Mouse (Mus musculus): ENCODE measurements at regions not wholly inside any gene's neighbourhood (a gene's known extent, or its start where the extent isn't known, plus 50 kb on each side); places are given as distances from the start of the nearest gene placed in this dataset.

GRCm38 (mm10) chr1:190639846-190640245 is 271.7 kb downstream of the Rps6kc1 start:
- 92% methylated on average over 11 of the region's 11 CpGs for WGBS
- no peak for DNase-seq (ENCODE audit: low spot score)
- no peak overlapping the region for H3K27ac ChIP-seq (ENCODE audit: low read depth, low read length)
- no peaks in the 10 kb centered on the region for H3K9me3 ChIP-seq (ENCODE audit: control insufficient read depth, low read length)
- ATAC-seq (ENCODE audit: low FRiP score) = no peak
- H3K4me2 ChIP-seq (replicated peaks; ENCODE audit: low read depth, low read length) = no peak overlapping the region
- no peaks in the 10 kb centered on the region for H3K27me3 ChIP-seq (ENCODE audit: control insufficient read depth, insufficient read depth, low read length)
- H3K4me1 ChIP-seq (replicated peaks; ENCODE audit: control insufficient read depth, insufficient read depth, low read length) = no peaks in the 10 kb centered on the region
- no peaks in the 10 kb centered on the region for H3K36me3 ChIP-seq (ENCODE audit: control insufficient read depth, insufficient read depth, low read length)
- H3K9ac ChIP-seq (ENCODE audit: low read depth, low read length) = no peak overlapping the region
- no peak overlapping the region for H3K4me3 ChIP-seq (ENCODE audit: low read depth, low read length)

GRCm38 (mm10) chr1:190634935-190635334 is 276.6 kb downstream of the Rps6kc1 start:
- DNase-seq (ENCODE audit: low spot score) = no peak
- no peak overlapping the region for H3K9ac ChIP-seq (ENCODE audit: low read depth, low read length)
- no peak overlapping the region for H3K27ac ChIP-seq (ENCODE audit: low read depth, low read length)
- H3K9me3 ChIP-seq (ENCODE audit: control insufficient read depth, low read length) = no peaks in the 10 kb centered on the region
- H3K4me1 ChIP-seq (replicated peaks; ENCODE audit: control insufficient read depth, insufficient read depth, low read length) = no peaks in the 10 kb centered on the region
- H3K4me2 ChIP-seq (replicated peaks; ENCODE audit: low read depth, low read length) = no peak overlapping the region
- H3K4me3 ChIP-seq (ENCODE audit: low read depth, low read length) = no peak overlapping the region
- no peaks in the 10 kb centered on the region for H3K27me3 ChIP-seq (ENCODE audit: control insufficient read depth, insufficient read depth, low read length)
- H3K36me3 ChIP-seq (ENCODE audit: control insufficient read depth, insufficient read depth, low read length) = no peaks in the 10 kb centered on the region
- no peak for ATAC-seq (ENCODE audit: low FRiP score)
- 92% methylated on average over 2 of the region's 2 CpGs for WGBS

GRCm38 (mm10) chr1:190631641-190632040 is 279.9 kb downstream of the Rps6kc1 start:
- no peaks in the 10 kb centered on the region for H3K36me3 ChIP-seq (ENCODE audit: control insufficient read depth, insufficient read depth, low read length)
- no peak overlapping the region for H3K27ac ChIP-seq (ENCODE audit: low read depth, low read length)
- ATAC-seq (ENCODE audit: low FRiP score) (no peak), DNase-seq (ENCODE audit: low spot score) (no peak)
- WGBS = 53% methylated on average over 2 of the region's 2 CpGs
- no peak overlapping the region for H3K9ac ChIP-seq (ENCODE audit: low read depth, low read length)
- no peak overlapping the region for H3K4me2 ChIP-seq (replicated peaks; ENCODE audit: low read depth, low read length)
- H3K4me1 ChIP-seq (replicated peaks; ENCODE audit: control insufficient read depth, insufficient read depth, low read length) = no peaks in the 10 kb centered on the region
- no peak overlapping the region for H3K4me3 ChIP-seq (ENCODE audit: low read depth, low read length)
- H3K27me3 ChIP-seq (ENCODE audit: control insufficient read depth, insufficient read depth, low read length) = no peaks in the 10 kb centered on the region
- no peaks in the 10 kb centered on the region for H3K9me3 ChIP-seq (ENCODE audit: control insufficient read depth, low read length)

- ATAC-seq (ENCODE audit: low FRiP score) (no peak), DNase-seq (ENCODE audit: low spot score) (no peak)
- no peak overlapping the region for H3K9ac ChIP-seq (ENCODE audit: low read depth, low read length)
- H3K36me3 ChIP-seq (ENCODE audit: control insufficient read depth, insufficient read depth, low read length) = no peaks in the 10 kb centered on the region
- no peak overlapping the region for H3K27ac ChIP-seq (ENCODE audit: low read depth, low read length)
- H3K4me2 ChIP-seq (replicated peaks; ENCODE audit: low read depth, low read length) = no peak overlapping the region
- H3K27me3 ChIP-seq (ENCODE audit: control insufficient read depth, insufficient read depth, low read length) = no peaks in the 10 kb centered on the region
- 82% methylated on average over 4 of the region's 5 CpGs for WGBS
- no peaks in the 10 kb centered on the region for H3K4me1 ChIP-seq (replicated peaks; ENCODE audit: control insufficient read depth, insufficient read depth, low read length)
- no peak overlapping the region for H3K4me3 ChIP-seq (ENCODE audit: low read depth, low read length)
- H3K9me3 ChIP-seq (ENCODE audit: control insufficient read depth, low read length) = no peaks in the 10 kb centered on the region
These were observed 281.4 kb downstream of the Rps6kc1 start for GRCm38 (mm10) chr1:190630193-190630592.

- H3K27ac ChIP-seq (ENCODE audit: low read depth, low read length) = no peak overlapping the region
- no peak overlapping the region for H3K9ac ChIP-seq (ENCODE audit: low read depth, low read length)
- ATAC-seq (ENCODE audit: low FRiP score) = no peak
- no peak overlapping the region for H3K4me3 ChIP-seq (ENCODE audit: low read depth, low read length)
- WGBS = 87% methylated on average over 8 of the region's 8 CpGs
- H3K9me3 ChIP-seq (ENCODE audit: control insufficient read depth, low read length) = no peaks in the 10 kb centered on the region
- no peaks in the 10 kb centered on the region for H3K36me3 ChIP-seq (ENCODE audit: control insufficient read depth, insufficient read depth, low read length)
- no peaks in the 10 kb centered on the region for H3K27me3 ChIP-seq (ENCODE audit: control insufficient read depth, insufficient read depth, low read length)
- no peak overlapping the region for H3K4me2 ChIP-seq (replicated peaks; ENCODE audit: low read depth, low read length)
- DNase-seq (ENCODE audit: low spot score) = no peak
- H3K4me1 ChIP-seq (replicated peaks; ENCODE audit: control insufficient read depth, insufficient read depth, low read length) = no peaks in the 10 kb centered on the region
These were observed 287.7 kb downstream of the Rps6kc1 start for GRCm38 (mm10) chr1:190623916-190624315.

GRCm38 (mm10) chr1:190600425-190600824 is 311.1 kb downstream of the Rps6kc1 start:
- 90% methylated on average over 3 of the region's 3 CpGs for WGBS
- ATAC-seq (ENCODE audit: low FRiP score) (no peak), DNase-seq (ENCODE audit: low spot score) (no peak)
- Histone ChIP-seq H3K36me3 (ENCODE audit: control insufficient read depth, insufficient read depth, low read length) (no peaks in the 10 kb centered on the region), H3K9ac (ENCODE audit: low read depth, low read length) (no peak overlapping the region), H3K27me3 (ENCODE audit: control insufficient read depth, insufficient read depth, low read length) (no peaks in the 10 kb centered on the region), H3K27ac (ENCODE audit: low read depth, low read length) (no peak overlapping the region), H3K9me3 (ENCODE audit: control insufficient read depth, low read length) (no peaks in the 10 kb centered on the region), H3K4me3 (ENCODE audit: low read depth, low read length) (no peak overlapping the region), H3K4me2 (replicated peaks; ENCODE audit: low read depth, low read length) (no peak overlapping the region), H3K4me1 (replicated peaks; ENCODE audit: control insufficient read depth, insufficient read depth, low read length) (no peaks in the 10 kb centered on the region)

- no peaks in the 10 kb centered on the region for H3K36me3 ChIP-seq (ENCODE audit: control insufficient read depth, insufficient read depth, low read length)
- H3K4me1 ChIP-seq (replicated peaks; ENCODE audit: control insufficient read depth, insufficient read depth, low read length) = no peaks in the 10 kb centered on the region
- no peak overlapping the region for H3K4me2 ChIP-seq (replicated peaks; ENCODE audit: low read depth, low read length)
- H3K27me3 ChIP-seq (ENCODE audit: control insufficient read depth, insufficient read depth, low read length) = no peaks in the 10 kb centered on the region
- H3K9ac ChIP-seq (ENCODE audit: low read depth, low read length) = no peak overlapping the region
- H3K27ac ChIP-seq (ENCODE audit: low read depth, low read length) = no peak overlapping the region
- 90% methylated on average over 11 of the region's 11 CpGs for WGBS
- DNase-seq (ENCODE audit: low spot score) (no peak), ATAC-seq (ENCODE audit: low FRiP score) (no peak)
- H3K9me3 ChIP-seq (ENCODE audit: control insufficient read depth, low read length) = no peaks in the 10 kb centered on the region
- no peak overlapping the region for H3K4me3 ChIP-seq (ENCODE audit: low read depth, low read length)
These were observed 311.9 kb downstream of the Rps6kc1 start for GRCm38 (mm10) chr1:190599622-190600021.

- 87% methylated on average over 2 of the region's 2 CpGs for WGBS
- no peak for ATAC-seq (ENCODE audit: low FRiP score)
- no peak overlapping the region for H3K27ac ChIP-seq (ENCODE audit: low read depth, low read length)
These were observed 315.4 kb downstream of the Rps6kc1 start for GRCm38 (mm10) chr1:190596209-190596608.

GRCm38 (mm10) chr1:190591621-190592020 is 319.9 kb downstream of the Rps6kc1 start:
- H3K4me3 ChIP-seq (ENCODE audit: low read depth, low read length) = no peak overlapping the region
- H3K4me1 ChIP-seq (replicated peaks; ENCODE audit: control insufficient read depth, insufficient read depth, low read length) = no peaks in the 10 kb centered on the region
- H3K9ac ChIP-seq (ENCODE audit: low read depth, low read length) = no peak overlapping the region
- WGBS = 91% methylated on average over 7 of the region's 7 CpGs
- no peak overlapping the region for H3K27ac ChIP-seq (ENCODE audit: low read depth, low read length)
- H3K9me3 ChIP-seq (ENCODE audit: control insufficient read depth, low read length) = no peaks in the 10 kb centered on the region
- DNase-seq (ENCODE audit: low spot score) (no peak), ATAC-seq (ENCODE audit: low FRiP score) (no peak)
- no peaks in the 10 kb centered on the region for H3K27me3 ChIP-seq (ENCODE audit: control insufficient read depth, insufficient read depth, low read length)
- H3K36me3 ChIP-seq (ENCODE audit: control insufficient read depth, insufficient read depth, low read length) = no peaks in the 10 kb centered on the region
- no peak overlapping the region for H3K4me2 ChIP-seq (replicated peaks; ENCODE audit: low read depth, low read length)

More at GRCm38 (mm10) chr1:190596209-190596608, 315.4 kb downstream of the Rps6kc1 start:
- H3K4me3 ChIP-seq (ENCODE audit: low read depth, low read length) = no peak overlapping the region
- H3K36me3 ChIP-seq (ENCODE audit: control insufficient read depth, insufficient read depth, low read length) = no peaks in the 10 kb centered on the region
- DNase-seq (ENCODE audit: low spot score) = no peak
- H3K9ac ChIP-seq (ENCODE audit: low read depth, low read length) = no peak overlapping the region
- H3K27me3 ChIP-seq (ENCODE audit: control insufficient read depth, insufficient read depth, low read length) = no peaks in the 10 kb centered on the region
- no peak overlapping the region for H3K4me2 ChIP-seq (replicated peaks; ENCODE audit: low read depth, low read length)
- no peaks in the 10 kb centered on the region for H3K9me3 ChIP-seq (ENCODE audit: control insufficient read depth, low read length)
- H3K4me1 ChIP-seq (replicated peaks; ENCODE audit: control insufficient read depth, insufficient read depth, low read length) = no peaks in the 10 kb centered on the region

All from hindbrain, embryonic 11.5 days (tissue).